Mouse (Mus musculus) brown adipose tissue, adult 24 weeks (tissue): ENCODE data around the gene Adarb2. TPM values are rescaled to one million over a fixed set of nuclear protein-coding genes. Genes with fewer than 3 reads are reported as not detected.

Experiments
- H3K27ac ChIP-seq: fragments of 200-500 bp; replicated peaks from 2 replicates; pipeline ENCODE4 v1.5.1; 2012; ENCODE audit warnings: low read depth, mild to moderate bottlenecking, low read length
- H3K4me1 ChIP-seq: fragments of 200-500 bp; 2 replicates; pipeline ENCODE4 v1.6.1; 2012; ENCODE audit warnings: low read length, mixed read lengths; ENCODE audit not compliant: control insufficient read depth, insufficient read depth, insufficient read length
- H3K4me3 ChIP-seq: fragments of 200-500 bp; 2 replicates; pipeline ENCODE4 v1.5.1; 2012; ENCODE audit warnings: low read depth, mild to moderate bottlenecking, low read length, moderate library complexity; ENCODE audit not compliant: insufficient read depth
- polyA plus RNA-seq: library from polyadenylated mRNA; stranded (reverse); fragments of >200 nt; gene quantifications from 2 replicates; pipeline ENCODE4 v1.2.4, GENCODE M21; 2012; ENCODE audit not compliant: missing spikeins, insufficient read depth, insufficient read length

Adarb2 gene
- polyA plus RNA-seq, 1 experiment, result not detected

- Histone ChIP-seq H3K4me1 (no peaks in the 10 kb centered on the region), H3K4me3 (no peak overlapping the region), H3K27ac (no peak overlapping the region)
Measured at GRCm38 (mm10) chr13:8334580-8334979, 131.9 kb downstream of the Adarb2 start.

GRCm38 (mm10) chr13:8341086-8341807 lies 138.6 kb downstream of the Adarb2 start:
- Histone ChIP-seq H3K27ac (no peak overlapping the region), H3K4me1 (no peaks in the 10 kb centered on the region), H3K4me3 (no peak overlapping the region)

- Histone ChIP-seq H3K27ac (no peak overlapping the region), H3K4me3 (no peak overlapping the region), H3K4me1 (no peaks in the 10 kb centered on the region)
Measured at GRCm38 (mm10) chr13:8347147-8347546, 144.5 kb downstream of the Adarb2 start.

GRCm38 (mm10) chr13:8352341-8352740 lies 149.7 kb downstream of the Adarb2 start:
- H3K4me1 ChIP-seq, result no peaks in the 10 kb centered on the region
- no peak overlapping the region for H3K27ac ChIP-seq
- no peak overlapping the region for H3K4me3 ChIP-seq

- no peaks in the 10 kb centered on the region for H3K4me1 ChIP-seq
- H3K4me3 ChIP-seq, result no peak overlapping the region
- H3K27ac ChIP-seq, result no peak overlapping the region
Measured at GRCm38 (mm10) chr13:8352952-8353351, 150.3 kb downstream of the Adarb2 start.

- Histone ChIP-seq H3K4me3 (no peak overlapping the region), H3K27ac (no peak overlapping the region), H3K4me1 (no peaks in the 10 kb centered on the region)
Measured at GRCm38 (mm10) chr13:8365523-8365922, 162.9 kb downstream of the Adarb2 start.

- Histone ChIP-seq H3K4me3 (no peak overlapping the region), H3K27ac (no peak overlapping the region), H3K4me1 (no peaks in the 10 kb centered on the region)
Measured at GRCm38 (mm10) chr13:8366087-8366486, 163.4 kb downstream of the Adarb2 start.

GRCm38 (mm10) chr13:8369868-8370387 lies 167.3 kb downstream of the Adarb2 start:
- Histone ChIP-seq H3K4me1 (no peaks in the 10 kb centered on the region), H3K4me3 (no peak overlapping the region), H3K27ac (no peak overlapping the region)

GRCm38 (mm10) chr13:8388541-8388940 lies 185.9 kb downstream of the Adarb2 start:
- no peak overlapping the region for H3K4me3 ChIP-seq
- H3K27ac ChIP-seq, result no peak overlapping the region
- H3K4me1 ChIP-seq, result no peaks in the 10 kb centered on the region

- H3K4me1 ChIP-seq, result no peaks in the 10 kb centered on the region
- H3K27ac ChIP-seq, result no peak overlapping the region
- no peak overlapping the region for H3K4me3 ChIP-seq
Measured at GRCm38 (mm10) chr13:8400265-8401041, 197.8 kb downstream of the Adarb2 start.

GRCm38 (mm10) chr13:8402324-8402873 lies 199.7 kb downstream of the Adarb2 start:
- H3K4me1 ChIP-seq, result no peaks in the 10 kb centered on the region
- H3K4me3 ChIP-seq, result no peak overlapping the region

GRCm38 (mm10) chr13:8406020-8406419 lies 203.4 kb downstream of the Adarb2 start:
- H3K4me1 ChIP-seq, result no peaks in the 10 kb centered on the region
- H3K27ac ChIP-seq, result no peak overlapping the region
- H3K4me3 ChIP-seq, result no peak overlapping the region

More at GRCm38 (mm10) chr13:8402324-8402873, 199.7 kb downstream of the Adarb2 start:
- no peak overlapping the region for H3K27ac ChIP-seq

GRCm38 (mm10) chr13:8410353-8411318 lies 208.0 kb downstream of the Adarb2 start:
- Histone ChIP-seq H3K27ac (no peak overlapping the region), H3K4me3 (no peak overlapping the region), H3K4me1 (no peaks in the 10 kb centered on the region)

- H3K4me3 ChIP-seq, result no peak overlapping the region
- H3K4me1 ChIP-seq, result no peaks in the 10 kb centered on the region
- H3K27ac ChIP-seq, result no peak overlapping the region
Measured at GRCm38 (mm10) chr13:8424019-8424719, 221.5 kb downstream of the Adarb2 start.
